Mouse (Mus musculus) bone marrow, adult 2 months (tissue): ENCODE data around the gene Tufm.

Experiments used
- CTCF ChIP-seq: fragments of 200-500 bp; IDR thresholded peaks from 2 replicates; pipeline ENCODE4 v1.5.1; 2011; ENCODE audit warnings: low read length, control low read depth; ENCODE audit not compliant: control insufficient read depth, insufficient read depth
- POLR2A ChIP-seq: fragments of 200-500 bp; IDR thresholded peaks from 2 replicates; pipeline ENCODE4 v1.6.1; 2011; ENCODE audit warnings: low read depth, mild to moderate bottlenecking, control low read depth, low read length, borderline replicate concordance; ENCODE audit not compliant: control insufficient read depth

DNA sequence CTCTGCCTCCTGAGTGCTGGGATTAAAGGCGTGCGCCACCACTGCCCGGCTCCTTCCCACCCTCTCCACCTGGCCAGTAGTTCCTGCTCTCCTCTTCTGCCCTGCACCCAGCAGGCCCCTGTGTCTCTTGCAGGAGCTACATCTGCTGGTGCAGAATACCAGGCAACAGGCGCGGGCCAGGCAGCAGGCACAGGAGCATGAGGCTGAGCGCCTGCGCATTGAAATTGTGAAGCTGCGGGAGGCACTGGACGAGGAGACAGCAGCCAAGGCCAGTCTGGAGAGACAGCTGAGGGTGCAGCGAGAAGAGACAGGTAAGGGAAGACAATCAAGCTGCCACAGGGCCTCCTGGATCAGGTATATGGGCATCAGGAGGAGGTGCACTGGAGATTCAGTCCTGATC is 43.2 kb upstream of the Tufm start:
- TF ChIP-seq CTCF (no peak), POLR2A (no peak)
